Mouse (Mus musculus): ENCODE data around the gene Gadd45g. TPM values are rescaled to one million over a fixed set of nuclear protein-coding genes. Genes with fewer than 3 reads are reported as not detected.

Gene Gadd45g
- polyA plus RNA-seq, 1 experiment from 2014 or later, result 122 TPM

- H3K36me3 ChIP-seq (ENCODE audit: control insufficient read depth, insufficient read depth), result no peaks in the 10 kb centered on the region
- peaks cover 4% of the 10 kb centered on the region; the same call in 1 of the 2 replicates for H3K27me3 ChIP-seq (replicated peaks; ENCODE audit: control insufficient read depth, insufficient read depth, low read length)
- H3K9ac ChIP-seq (replicated peaks; ENCODE audit: low read depth, low read length), result peak overlapping the region; percentile 73
- H3K27ac ChIP-seq (ENCODE audit: low read length), result peak overlapping the region; percentile 97
- H3K4me1 ChIP-seq (replicated peaks; ENCODE audit: control insufficient read depth, insufficient read depth, low read length), result peaks cover 44% of the 10 kb centered on the region
- peak overlapping the region; percentile 93 for H3K4me2 ChIP-seq (ENCODE audit: low read length)
- H3K4me3 ChIP-seq (replicated peaks; ENCODE audit: low read length), result peak overlapping the region; percentile 65
- under 1% methylated on average over 18 of the region's 20 CpGs for WGBS
- no peaks in the 10 kb centered on the region for H3K9me3 ChIP-seq (ENCODE audit: control insufficient read depth, low read length)
- ATAC-seq, result peak; percentile 6; the same call in 1 of the 2 replicates
These were observed 2.2 kb downstream of the Gadd45g start for GRCm38 (mm10) chr13:51848481-51849240.

GRCm38 (mm10) chr13:51849241-51850033 lies 3.0 kb downstream of the Gadd45g start:
- Histone ChIP-seq H3K9me3 (ENCODE audit: control insufficient read depth, low read length) (no peaks in the 10 kb centered on the region), H3K9ac (replicated peaks; ENCODE audit: low read depth, low read length) (no peak overlapping the region), H3K4me2 (ENCODE audit: low read length) (peak overlapping the region; percentile 93), H3K4me1 (replicated peaks; ENCODE audit: control insufficient read depth, insufficient read depth, low read length) (peaks cover 45% of the 10 kb centered on the region), H3K27me3 (replicated peaks; ENCODE audit: control insufficient read depth, insufficient read depth, low read length) (0 out of 2 replicates have a peak, but pooled peaks cover 2% of the 10 kb centered on the region), H3K36me3 (ENCODE audit: control insufficient read depth, insufficient read depth) (no peaks in the 10 kb centered on the region), H3K4me3 (replicated peaks; ENCODE audit: low read length) (peak overlapping the region; percentile 65), H3K27ac (ENCODE audit: low read length) (peak overlapping the region; percentile 97; the same call in 1 of the 2 replicates)
- ATAC-seq, result no peak
- WGBS, result 4% methylated on average over 23 of the region's 25 CpGs

- no peak for ATAC-seq
- Histone ChIP-seq H3K27ac (ENCODE audit: low read length) (no peak overlapping the region), H3K36me3 (ENCODE audit: control insufficient read depth, insufficient read depth) (no peaks in the 10 kb centered on the region), H3K4me2 (ENCODE audit: low read length) (no peak overlapping the region), H3K4me3 (replicated peaks; ENCODE audit: low read length) (no peak overlapping the region), H3K4me1 (replicated peaks; ENCODE audit: control insufficient read depth, insufficient read depth, low read length) (peaks cover 40% of the 10 kb centered on the region), H3K9ac (replicated peaks; ENCODE audit: low read depth, low read length) (no peak overlapping the region), H3K9me3 (ENCODE audit: control insufficient read depth, low read length) (no peaks in the 10 kb centered on the region), H3K27me3 (replicated peaks; ENCODE audit: control insufficient read depth, insufficient read depth, low read length) (0 out of 2 replicates have a peak, but pooled peaks cover 2% of the 10 kb centered on the region)
- 69% methylated on average over 1 of the region's 1 CpGs for WGBS
These were observed 4.1 kb downstream of the Gadd45g start for GRCm38 (mm10) chr13:51850565-51850964.

- H3K4me1 ChIP-seq (replicated peaks; ENCODE audit: control insufficient read depth, insufficient read depth, low read length), result peaks cover 30% of the 10 kb centered on the region
- 38% methylated on average over 7 of the region's 7 CpGs for WGBS
- 0 out of 2 replicates have a peak, but pooled peaks cover 2% of the 10 kb centered on the region for H3K27me3 ChIP-seq (replicated peaks; ENCODE audit: control insufficient read depth, insufficient read depth, low read length)
- no peak overlapping the region for H3K4me3 ChIP-seq (replicated peaks; ENCODE audit: low read length)
- ATAC-seq, result no peak
- no peak overlapping the region for H3K27ac ChIP-seq (ENCODE audit: low read length)
- H3K9ac ChIP-seq (replicated peaks; ENCODE audit: low read depth, low read length), result no peak overlapping the region
- H3K9me3 ChIP-seq (ENCODE audit: control insufficient read depth, low read length), result no peaks in the 10 kb centered on the region
- H3K36me3 ChIP-seq (ENCODE audit: control insufficient read depth, insufficient read depth), result no peaks in the 10 kb centered on the region
- no peak overlapping the region for H3K4me2 ChIP-seq (ENCODE audit: low read length)
These were observed 6.2 kb downstream of the Gadd45g start for GRCm38 (mm10) chr13:51852560-51853190.

GRCm38 (mm10) chr13:51853301-51854243 lies 7.1 kb downstream of the Gadd45g start:
- 21% methylated on average over 16 of the region's 16 CpGs for WGBS
- no peak for ATAC-seq
- H3K4me2 ChIP-seq (ENCODE audit: low read length), result no peak overlapping the region

GRCm38 (mm10) chr13:51855584-51855983 lies 9.1 kb downstream of the Gadd45g start:
- peaks cover 9% of the 10 kb centered on the region for H3K4me1 ChIP-seq (replicated peaks; ENCODE audit: control insufficient read depth, insufficient read depth, low read length)
- no peak overlapping the region for H3K4me2 ChIP-seq (ENCODE audit: low read length)
- H3K27ac ChIP-seq (ENCODE audit: low read length), result no peak overlapping the region
- ATAC-seq, result no peak
- WGBS, result 73% methylated on average over 5 of the region's 5 CpGs
- H3K9me3 ChIP-seq (ENCODE audit: control insufficient read depth, low read length), result no peaks in the 10 kb centered on the region
- no peak overlapping the region for H3K4me3 ChIP-seq (replicated peaks; ENCODE audit: low read length)
- H3K27me3 ChIP-seq (replicated peaks; ENCODE audit: control insufficient read depth, insufficient read depth, low read length), result 0 out of 2 replicates have a peak, but pooled peaks cover 2% of the 10 kb centered on the region
- no peak overlapping the region for H3K9ac ChIP-seq (replicated peaks; ENCODE audit: low read depth, low read length)
- no peaks in the 10 kb centered on the region for H3K36me3 ChIP-seq (ENCODE audit: control insufficient read depth, insufficient read depth)

More at GRCm38 (mm10) chr13:51853301-51854243, 7.1 kb downstream of the Gadd45g start:
- 0 out of 2 replicates have a peak, but pooled peaks cover 2% of the 10 kb centered on the region for H3K27me3 ChIP-seq (replicated peaks; ENCODE audit: control insufficient read depth, insufficient read depth, low read length)
- no peaks in the 10 kb centered on the region for H3K9me3 ChIP-seq (ENCODE audit: control insufficient read depth, low read length)
- H3K4me1 ChIP-seq (replicated peaks; ENCODE audit: control insufficient read depth, insufficient read depth, low read length), result peaks cover 21% of the 10 kb centered on the region
- no peak overlapping the region for H3K9ac ChIP-seq (replicated peaks; ENCODE audit: low read depth, low read length)
- H3K4me3 ChIP-seq (replicated peaks; ENCODE audit: low read length), result no peak overlapping the region
- H3K27ac ChIP-seq (ENCODE audit: low read length), result no peak overlapping the region
- no peaks in the 10 kb centered on the region for H3K36me3 ChIP-seq (ENCODE audit: control insufficient read depth, insufficient read depth)

GRCm38 (mm10) chr13:51857156-51857555 lies 10.7 kb downstream of the Gadd45g start:
- H3K9me3 ChIP-seq (ENCODE audit: control insufficient read depth, low read length), result no peaks in the 10 kb centered on the region
- no peaks in the 10 kb centered on the region for H3K36me3 ChIP-seq (ENCODE audit: control insufficient read depth, insufficient read depth)
- H3K4me3 ChIP-seq (replicated peaks; ENCODE audit: low read length), result no peak overlapping the region
- H3K27me3 ChIP-seq (replicated peaks; ENCODE audit: control insufficient read depth, insufficient read depth, low read length), result 0 out of 2 replicates have a peak, but pooled peaks cover 2% of the 10 kb centered on the region
- WGBS, result 72% methylated on average over 5 of the region's 5 CpGs
- H3K4me1 ChIP-seq (replicated peaks; ENCODE audit: control insufficient read depth, insufficient read depth, low read length), result peaks cover 9% of the 10 kb centered on the region
- H3K27ac ChIP-seq (ENCODE audit: low read length), result no peak overlapping the region
- no peak overlapping the region for H3K9ac ChIP-seq (replicated peaks; ENCODE audit: low read depth, low read length)
- ATAC-seq, result no peak
- H3K4me2 ChIP-seq (ENCODE audit: low read length), result no peak overlapping the region

- Histone ChIP-seq H3K27ac (ENCODE audit: low read length) (no peak overlapping the region), H3K27me3 (replicated peaks; ENCODE audit: control insufficient read depth, insufficient read depth, low read length) (no peaks in the 10 kb centered on the region), H3K9me3 (ENCODE audit: control insufficient read depth, low read length) (no peaks in the 10 kb centered on the region), H3K4me3 (replicated peaks; ENCODE audit: low read length) (no peak overlapping the region), H3K36me3 (ENCODE audit: control insufficient read depth, insufficient read depth) (no peaks in the 10 kb centered on the region), H3K4me2 (ENCODE audit: low read length) (no peak overlapping the region), H3K4me1 (replicated peaks; ENCODE audit: control insufficient read depth, insufficient read depth, low read length) (peaks cover 3% of the 10 kb centered on the region; the same call in 1 of the 2 replicates), H3K9ac (replicated peaks; ENCODE audit: low read depth, low read length) (no peak overlapping the region)
- 64% methylated on average over 4 of the region's 4 CpGs for WGBS
- ATAC-seq, result no peak
These were observed 12.0 kb downstream of the Gadd45g start for GRCm38 (mm10) chr13:51858475-51858874.

Measured in forebrain, embryonic 16.5 days (tissue).